Mouse (Mus musculus): Measurements from ENCODE around the gene Ifngr2.
"Not testable (repeated sequence)": the region's sequence is repeated elsewhere in the genome, so short reads cannot be mapped to it uniquely, and the experiment has no call there.

Gene Ifngr2

DNA sequence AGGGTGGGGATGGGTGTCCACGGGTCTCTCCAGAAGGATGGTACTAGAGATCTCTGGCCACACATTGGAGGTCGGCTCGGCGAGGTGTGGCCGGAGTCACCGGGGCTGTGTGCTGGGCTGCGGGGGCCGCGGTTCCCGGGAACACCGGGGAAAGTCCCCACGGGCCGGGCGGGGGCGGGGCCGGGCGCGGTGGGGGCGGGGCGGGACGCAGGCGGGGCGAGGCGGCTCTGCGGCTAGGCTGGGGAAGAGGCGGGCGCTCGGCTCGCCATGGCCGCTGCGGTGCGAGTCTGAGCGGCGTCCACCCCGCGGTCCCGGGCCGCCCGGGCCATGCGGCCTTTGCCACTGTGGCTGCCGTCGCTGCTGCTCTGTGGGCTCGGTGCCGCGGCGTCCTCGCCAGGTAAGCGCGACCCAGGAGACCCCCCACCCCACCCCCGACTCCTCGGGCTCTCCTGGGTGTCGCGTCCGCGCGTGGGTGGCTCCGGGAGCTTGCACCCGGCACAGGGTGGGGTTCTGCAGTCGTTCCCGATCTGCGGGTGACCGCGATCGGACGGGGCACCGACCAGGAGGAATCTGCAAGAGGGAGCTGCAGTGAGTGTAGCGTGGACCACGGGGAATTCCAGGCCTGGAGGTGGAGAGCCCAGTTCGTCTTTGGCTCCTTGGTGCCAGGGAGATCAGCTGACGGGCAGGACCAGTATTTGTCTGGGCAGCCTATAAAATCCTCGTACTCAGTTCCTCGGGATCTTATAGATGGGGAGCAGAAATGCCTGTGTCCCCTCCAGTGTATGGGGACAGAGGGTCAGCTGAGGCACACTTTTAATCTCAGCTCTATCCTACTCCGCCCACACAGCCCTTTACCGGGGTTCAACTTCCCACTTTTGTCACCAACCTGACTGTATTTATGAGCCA is at the start of gene Ifngr2:
Ifngr2 (plus strand) TSS at position 237 of the 906 bp plus-strand sequence.
- DNase-seq = peak; percentile 83

- peak; percentile 32 for DNase-seq
Measured at GRCm38 (mm10) chr16:91498041-91498440, 48.8 kb upstream of the Ifngr2 start.

DNA sequence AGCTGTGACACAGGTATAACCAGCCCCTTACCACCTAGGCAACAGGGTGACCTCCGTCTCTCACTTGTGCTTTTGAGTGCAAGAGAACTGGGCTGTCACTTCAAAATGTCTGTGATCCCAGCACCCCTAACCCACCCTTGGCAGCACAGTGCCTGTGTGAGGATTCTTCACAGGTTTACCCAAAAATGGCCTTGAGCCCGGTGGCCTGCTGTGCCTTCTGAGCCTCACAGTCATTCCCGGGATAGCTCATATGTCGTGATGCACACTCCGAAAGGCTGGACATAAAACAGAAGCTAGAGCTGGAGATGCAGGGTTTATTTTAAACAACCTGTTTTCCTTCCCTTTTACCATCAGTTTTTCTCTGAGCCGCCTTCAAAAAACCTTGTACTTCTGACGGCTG is 42.2 kb upstream of the Ifngr2 start:
- no peak for DNase-seq

GRCm38 (mm10) chr16:91505116-91505601 is 41.7 kb upstream of the Ifngr2 start:
- no peak for DNase-seq

- DNase-seq = no peak
Measured at GRCm38 (mm10) chr16:91506396-91506795, 40.5 kb upstream of the Ifngr2 start.

- DNase-seq = peak; percentile 87
Measured at GRCm38 (mm10) chr16:91512161-91512787, 34.6 kb upstream of the Ifngr2 start.

- DNase-seq = no peak
Measured at GRCm38 (mm10) chr16:91513099-91513498, 33.8 kb upstream of the Ifngr2 start.

- DNase-seq = no peak
Measured at GRCm38 (mm10) chr16:91517020-91517419, 29.9 kb upstream of the Ifngr2 start.

DNA sequence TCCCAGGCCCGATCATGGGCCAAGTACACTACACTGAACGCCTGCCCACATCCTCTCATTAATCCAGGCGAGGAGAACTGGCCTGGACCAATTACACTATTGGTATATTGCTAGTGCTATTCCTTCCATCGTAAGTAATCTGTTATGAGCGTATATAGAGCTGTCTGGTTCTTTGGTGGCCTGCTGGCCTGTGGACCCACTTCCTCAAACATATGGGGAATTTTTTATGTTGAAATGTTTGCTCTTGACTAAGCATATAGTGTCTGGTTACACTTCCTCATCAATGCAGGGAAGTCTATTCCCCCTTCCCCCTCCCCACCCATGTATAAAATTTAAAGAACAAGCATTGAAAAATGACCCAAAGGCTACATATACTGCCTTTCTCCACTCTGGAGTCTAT is 24.8 kb upstream of the Ifngr2 start:
- DNase-seq = no peak

- DNase-seq = no peak
Measured at GRCm38 (mm10) chr16:91522479-91523309, 24.2 kb upstream of the Ifngr2 start.

GRCm38 (mm10) chr16:91524206-91524605 is 22.7 kb upstream of the Ifngr2 start:
- DNase-seq = no peak

DNA sequence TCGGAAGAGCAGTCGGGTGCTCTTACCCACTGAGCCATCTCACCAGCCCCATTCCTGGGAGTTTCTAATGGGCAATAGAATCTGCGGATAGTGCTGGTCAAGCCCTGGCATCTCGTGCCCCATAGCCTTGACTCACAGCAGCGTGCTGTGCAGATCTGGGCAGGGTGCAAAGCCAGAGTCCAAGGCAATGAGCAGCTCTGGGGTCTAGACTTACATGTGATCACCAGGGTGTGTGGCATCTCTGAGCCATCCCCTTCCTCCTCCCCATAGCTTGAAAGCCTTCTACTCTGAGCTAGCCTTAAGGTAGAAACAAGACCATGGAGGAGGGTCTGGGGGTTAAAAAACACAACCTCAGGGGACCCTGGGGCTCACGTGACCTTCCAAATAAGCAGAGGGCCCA is 20.6 kb upstream of the Ifngr2 start:
- DNase-seq = no peak

- peak; percentile 60 for DNase-seq
Measured at GRCm38 (mm10) chr16:91527051-91527450, 19.8 kb upstream of the Ifngr2 start.

DNA sequence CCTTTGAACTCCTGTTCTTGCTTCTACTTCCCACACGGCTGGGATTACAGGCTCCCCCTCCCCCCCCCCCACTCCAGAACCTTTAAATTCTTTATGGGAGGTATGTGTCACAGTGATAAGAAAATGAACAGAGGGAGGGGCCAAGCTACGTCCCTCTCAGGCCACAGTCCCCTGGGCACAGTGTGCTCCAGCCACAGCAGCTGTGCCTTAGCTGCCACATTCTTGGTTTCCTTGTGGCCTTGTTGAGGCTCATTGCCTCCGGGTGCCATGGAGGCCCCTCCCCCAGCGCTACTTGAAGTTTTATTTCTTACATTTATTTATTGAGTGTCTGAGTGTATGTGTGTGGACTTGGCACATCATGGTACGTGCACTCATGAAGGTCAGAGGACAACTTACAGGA is 19.4 kb upstream of the Ifngr2 start:
- no peak for DNase-seq

DNA sequence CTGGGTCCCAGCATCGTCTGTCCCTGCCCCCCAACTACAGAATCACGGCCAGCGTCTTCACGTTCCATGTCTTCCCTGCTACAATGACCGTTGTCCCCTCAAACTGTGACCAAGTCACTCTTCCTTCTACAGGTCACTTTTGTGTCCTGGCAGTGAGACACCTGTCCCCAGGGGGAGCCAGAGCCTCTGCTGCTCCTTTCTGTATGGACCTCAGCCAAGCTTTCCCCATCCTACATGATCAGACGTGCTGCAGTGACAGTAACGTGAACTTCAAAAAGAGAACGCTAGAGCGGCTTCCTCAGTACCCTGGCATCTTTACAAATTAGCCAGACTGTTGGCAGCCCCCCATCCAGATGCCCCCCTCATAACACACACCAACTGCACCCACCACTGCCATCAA is 18.3 kb upstream of the Ifngr2 start:
- DNase-seq = no peak

DNA sequence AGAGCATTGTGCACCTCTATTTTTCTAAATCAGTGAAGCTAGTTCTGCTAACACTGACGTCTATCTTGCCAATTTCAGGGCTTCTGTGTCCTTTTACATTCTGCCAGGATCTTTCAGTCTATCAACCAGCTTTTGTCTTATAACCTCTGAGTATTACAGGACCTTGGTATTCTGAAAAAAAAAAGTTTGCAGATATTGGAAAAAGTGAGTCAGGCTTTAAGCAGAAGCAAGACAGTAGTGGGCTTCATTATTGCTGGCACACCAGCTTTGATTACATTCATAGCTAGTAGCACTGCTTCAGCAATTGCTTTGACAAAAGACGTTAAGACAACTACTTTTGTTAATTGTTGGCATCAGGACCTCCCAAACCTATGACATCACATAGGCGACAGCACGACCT is 16.0 kb upstream of the Ifngr2 start:
- DNase-seq = not testable (repeated sequence)

GRCm38 (mm10) chr16:91531856-91532255 is 15.0 kb upstream of the Ifngr2 start:
- DNase-seq = no peak

GRCm38 (mm10) chr16:91532429-91532828 is 14.4 kb upstream of the Ifngr2 start:
- no peak for DNase-seq

GRCm38 (mm10) chr16:91533097-91534001 is 13.5 kb upstream of the Ifngr2 start:
- no peak for DNase-seq

DNA sequence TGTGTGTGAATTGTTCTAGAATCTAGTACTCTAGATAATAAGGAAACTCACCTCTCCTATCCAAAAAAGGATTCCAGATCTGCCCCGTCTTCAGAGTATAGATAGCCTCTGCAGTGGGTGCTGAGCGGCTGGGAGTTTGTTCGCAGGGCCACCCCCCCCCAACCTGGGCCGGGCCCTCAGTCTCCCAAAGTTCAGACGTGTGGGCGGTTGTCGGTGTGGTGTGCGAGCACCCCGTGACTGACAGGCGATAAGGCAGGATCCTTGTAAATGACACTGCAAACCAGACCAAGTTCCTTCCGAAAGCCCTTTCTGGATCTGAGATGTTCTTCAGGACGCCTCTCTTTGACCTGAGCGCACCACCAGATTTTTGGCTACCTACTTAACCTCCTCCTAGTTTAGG is 12.4 kb upstream of the Ifngr2 start:
- DNase-seq = no peak

- no peak for DNase-seq
Measured at GRCm38 (mm10) chr16:91534888-91535287, 12.0 kb upstream of the Ifngr2 start.

GRCm38 (mm10) chr16:91536372-91536771 is 10.5 kb upstream of the Ifngr2 start:
- no peak for DNase-seq
